Mouse (Mus musculus) ovary, postnatal 14 days (tissue): ENCODE measurements at regions not wholly inside any gene's neighbourhood (a gene's known extent, or its start where the extent isn't known, plus 50 kb on each side); places are given as distances from the start of the nearest gene placed in this dataset.
A peak's percentile ranks its signal among the peaks of the same experiment; 100 is the strongest.
"Not testable (repeated sequence)": the region's sequence is repeated elsewhere in the genome, so short reads cannot be mapped to it uniquely, and the experiment has no call there.

Experiments
- DNase-seq: peaks from one replicate; pipeline ENCODE4 v3.0.0; 2022; ENCODE audit warnings: low spot score

- no peak for DNase-seq
Measured at GRCm38 (mm10) chr4:105648820-105649446, 140.7 kb upstream of the Gm12728 start.

GRCm38 (mm10) chr4:105649447-105649833 lies 140.2 kb upstream of the Gm12728 start:
- DNase-seq = no peak

- DNase-seq = peak; percentile 24
Measured at GRCm38 (mm10) chr4:105656071-105656655, 133.5 kb upstream of the Gm12728 start.

GRCm38 (mm10) chr4:105658581-105658980 lies 131.1 kb upstream of the Gm12728 start:
- no peak for DNase-seq

GRCm38 (mm10) chr4:105676690-105677089 lies 113.0 kb upstream of the Gm12728 start:
- no peak for DNase-seq

- no peak for DNase-seq
Measured at GRCm38 (mm10) chr4:105690716-105691115, 99.0 kb upstream of the Gm12728 start.

GRCm38 (mm10) chr4:105692380-105692779 lies 97.3 kb upstream of the Gm12728 start:
- DNase-seq = no peak

- no peak for DNase-seq
Measured at GRCm38 (mm10) chr4:105695895-105696294, 93.8 kb upstream of the Gm12728 start.

- no peak for DNase-seq
Measured at GRCm38 (mm10) chr4:105697123-105697522, 92.5 kb upstream of the Gm12728 start.

DNA sequence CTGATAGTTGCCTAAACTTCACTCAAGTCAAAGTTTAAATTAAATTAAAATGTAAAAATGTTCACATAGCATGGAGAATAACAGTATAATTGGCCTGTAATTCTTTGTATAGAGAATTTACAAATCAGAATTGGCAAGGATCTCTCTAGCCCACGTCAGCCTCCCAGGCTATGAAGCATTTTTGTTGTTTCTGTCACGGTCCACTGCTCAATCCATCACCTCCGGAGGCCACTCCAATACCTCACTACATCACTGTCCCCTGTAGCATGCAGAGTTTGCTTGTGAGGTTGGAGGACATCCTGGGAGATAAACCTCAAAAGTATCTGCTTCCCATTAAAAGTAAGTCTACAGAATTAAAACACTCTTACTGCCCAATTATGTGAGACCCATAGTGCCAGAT lies 87.6 kb upstream of the Gm12728 start:
- DNase-seq = no peak

- no peak for DNase-seq
Measured at GRCm38 (mm10) chr4:105703408-105703807, 86.3 kb upstream of the Gm12728 start.

DNA sequence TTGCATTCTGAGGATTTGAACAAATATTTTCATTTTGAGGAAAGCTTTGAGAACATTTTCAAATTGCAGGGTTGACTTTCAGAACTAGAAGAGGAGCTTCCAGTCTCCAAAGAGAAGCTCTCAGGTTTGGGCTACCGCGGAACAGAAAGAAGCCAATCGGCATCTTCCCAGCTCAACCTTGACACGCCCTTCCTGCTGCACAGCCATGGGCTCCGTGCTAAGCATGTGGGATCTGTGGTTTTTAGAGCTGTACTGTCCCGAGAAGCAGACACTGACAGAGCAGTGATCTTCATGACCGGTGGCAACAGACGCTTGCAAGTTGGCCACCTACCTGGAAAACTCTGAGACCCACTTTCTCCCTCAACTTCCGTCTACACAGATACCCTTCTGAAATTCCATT lies 85.4 kb upstream of the Gm12728 start:
- no peak for DNase-seq

- no peak for DNase-seq
Measured at GRCm38 (mm10) chr4:105705996-105706395, 83.7 kb upstream of the Gm12728 start.

DNA sequence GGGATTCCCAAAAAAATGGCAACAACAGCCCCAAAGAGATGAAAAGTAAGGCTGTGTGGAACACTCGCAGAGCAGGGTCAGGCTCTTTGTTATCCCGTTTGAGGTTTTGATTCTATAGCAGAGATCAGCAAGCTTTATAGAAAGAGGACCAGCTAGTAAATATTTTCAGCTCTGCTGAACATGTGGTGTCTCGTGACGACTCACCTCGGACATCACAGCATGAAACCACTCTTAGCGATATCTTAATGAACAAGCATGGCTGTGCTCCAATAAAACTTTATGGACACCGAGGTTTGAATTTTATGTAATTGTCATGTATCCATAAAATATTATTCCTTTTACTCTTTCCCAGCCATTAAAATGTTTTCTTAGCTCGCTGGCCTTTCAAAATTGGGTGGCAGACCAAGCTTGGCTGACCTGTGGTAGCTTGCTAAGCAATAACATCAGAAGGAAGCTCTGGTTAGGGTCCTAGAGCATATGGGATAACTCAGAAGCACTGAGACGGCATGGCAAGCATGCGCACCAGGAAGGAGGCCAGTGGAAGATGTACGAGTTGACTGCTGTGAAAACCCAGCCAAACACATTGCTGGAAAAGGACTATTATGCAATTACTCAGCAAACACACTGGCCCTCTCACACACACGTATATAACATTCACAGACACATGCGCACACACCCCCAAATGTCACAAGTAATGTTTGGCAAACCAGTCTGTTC lies 81.4 kb upstream of the Gm12728 start:
- no peak for DNase-seq

DNA sequence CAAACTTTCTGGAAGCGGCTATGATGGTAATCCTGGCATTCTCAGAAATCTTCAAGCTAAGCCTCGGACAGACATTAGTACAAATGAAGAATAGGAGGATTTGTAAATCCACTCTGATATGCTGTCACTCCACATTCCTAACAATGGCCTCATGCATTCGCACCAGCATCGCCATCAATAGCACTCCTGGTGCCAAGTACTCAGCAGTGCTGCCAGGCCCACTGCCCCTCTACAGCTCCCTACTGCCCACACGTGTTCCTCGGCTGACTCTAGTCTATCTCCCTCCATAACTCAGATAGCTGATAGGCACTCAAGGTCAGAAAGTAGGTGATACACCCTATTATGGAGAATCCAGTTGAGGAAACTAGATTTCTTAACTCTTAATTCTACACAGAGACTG lies 75.7 kb upstream of the Gm12728 start:
- no peak for DNase-seq

DNA sequence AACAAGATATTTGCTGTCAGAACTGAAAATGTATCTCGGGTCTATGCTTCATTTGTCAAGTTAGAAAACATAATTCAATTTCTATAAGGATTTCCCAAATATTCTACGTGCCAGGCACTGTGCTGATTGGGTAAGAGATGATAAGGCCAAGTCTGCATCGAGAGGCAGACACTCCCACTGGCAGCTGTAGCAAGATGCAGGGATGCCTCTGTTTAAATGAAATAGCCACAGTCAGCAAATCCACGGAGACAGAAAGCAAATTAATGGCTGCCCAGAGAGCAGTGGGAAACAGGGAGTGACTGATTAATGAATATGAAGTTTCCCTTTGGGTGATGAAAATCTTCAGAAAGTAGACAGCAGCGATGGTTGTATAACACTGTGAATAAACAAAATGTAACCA lies 71.6 kb upstream of the Gm12728 start:
- DNase-seq = no peak

DNA sequence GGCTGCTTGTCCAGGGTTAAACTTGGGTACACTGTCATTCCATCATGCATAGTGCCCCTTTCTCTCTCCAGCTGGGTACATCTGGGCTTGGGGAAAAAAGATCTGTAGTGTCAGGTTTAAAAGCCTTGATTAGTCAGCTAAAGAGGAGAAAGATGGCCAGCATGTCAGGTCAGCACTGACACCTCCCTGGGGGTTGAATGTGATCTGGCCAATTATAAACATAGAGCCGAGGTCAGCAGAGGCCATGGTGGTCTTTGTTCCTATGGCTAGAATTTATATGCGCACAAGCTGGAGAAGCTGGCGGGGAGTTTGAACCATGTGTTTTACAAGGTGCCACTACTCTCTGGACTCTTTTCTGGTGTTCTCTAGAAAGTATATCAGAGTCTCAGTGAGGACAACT lies 61.0 kb upstream of the Gm12728 start:
- DNase-seq = no peak

GRCm38 (mm10) chr4:105730900-105731299 lies 58.8 kb upstream of the Gm12728 start:
- no peak for DNase-seq

- DNase-seq = not testable (repeated sequence)
Measured at GRCm38 (mm10) chr4:105735116-105735515, 54.6 kb upstream of the Gm12728 start.
